Mouse (Mus musculus) liver, adult 2 months (tissue): ENCODE measurements around the gene Usp20.
A peak's percentile ranks its signal among the peaks of the same experiment; 100 is the strongest.

Experiments
- CTCF ChIP-seq: fragments of 200-500 bp; IDR thresholded peaks from 2 replicates; pipeline ENCODE4 v1.5.1; 2011; ENCODE audit warnings: low read depth, low read length, control low read depth
- POLR2A ChIP-seq: fragments of 200-500 bp; IDR thresholded peaks from 2 replicates; pipeline ENCODE4 v1.6.1; 2011; ENCODE audit warnings: low read length, control low read depth; ENCODE audit not compliant: insufficient read depth; ENCODE audit errors: extremely low read depth

DNA sequence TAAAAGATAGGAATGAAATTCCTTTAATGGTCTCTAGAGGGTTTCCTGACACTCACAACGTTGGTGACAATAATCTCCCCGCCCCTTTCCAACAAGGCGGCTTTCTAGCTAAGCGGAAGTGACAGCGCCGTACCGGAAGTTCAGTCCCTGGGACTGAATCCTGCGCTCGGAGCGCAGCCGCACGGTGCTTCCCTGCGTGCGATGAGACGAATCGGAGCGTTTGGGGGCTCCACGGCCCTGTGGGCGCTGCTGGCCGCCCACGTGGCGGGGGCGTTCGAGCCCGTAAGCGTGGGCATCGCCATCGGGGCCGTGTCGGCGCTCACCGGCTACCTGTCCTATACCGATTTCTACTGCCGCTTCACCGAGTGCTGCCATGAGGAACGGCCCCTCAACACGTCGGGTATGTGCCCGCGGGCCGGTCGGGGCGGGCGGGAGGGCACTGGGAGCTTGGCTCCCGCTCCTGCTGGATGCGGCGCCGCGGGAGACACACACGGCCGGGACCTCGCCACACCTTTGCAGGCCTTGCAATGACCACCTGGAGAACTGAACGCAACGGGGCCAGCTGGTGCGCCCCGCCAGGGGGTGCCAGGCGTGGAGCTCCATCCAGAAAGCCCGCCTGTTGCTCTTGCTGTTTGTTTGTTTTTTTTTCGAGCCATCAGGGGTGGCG, 29.1 kb upstream of the Usp20 start, which contains the start of gene Tor1b:
- TF ChIP-seq CTCF (peak; percentile 40), POLR2A (peak; percentile 94)
